Mouse (Mus musculus) C2C12 (cell line): ENCODE results near the gene Angptl2.

Experiments
- CEBPB ChIP-seq: IDR thresholded peaks from one replicate; pipeline ENCODE4 v1.6.1; 2011; ENCODE audit warnings: low read depth, mild to moderate bottlenecking, control low read depth, moderate library complexity
- CTCF ChIP-seq: IDR thresholded peaks from one replicate; pipeline ENCODE4 v1.5.1; 2011; ENCODE audit not compliant: control insufficient read depth, insufficient read depth, insufficient read length
- FOSL1 ChIP-seq: IDR thresholded peaks from one replicate; pipeline ENCODE4 v1.8.0; 2011; ENCODE audit warnings: mild to moderate bottlenecking, low read length; ENCODE audit not compliant: poor library complexity, insufficient read depth, severe bottlenecking
- MYOG ChIP-seq: IDR thresholded peaks from one replicate; pipeline ENCODE4 v1.6.1; 2011; ENCODE audit not compliant: control insufficient read depth, insufficient read length; ENCODE audit errors: extremely low read depth

DNA sequence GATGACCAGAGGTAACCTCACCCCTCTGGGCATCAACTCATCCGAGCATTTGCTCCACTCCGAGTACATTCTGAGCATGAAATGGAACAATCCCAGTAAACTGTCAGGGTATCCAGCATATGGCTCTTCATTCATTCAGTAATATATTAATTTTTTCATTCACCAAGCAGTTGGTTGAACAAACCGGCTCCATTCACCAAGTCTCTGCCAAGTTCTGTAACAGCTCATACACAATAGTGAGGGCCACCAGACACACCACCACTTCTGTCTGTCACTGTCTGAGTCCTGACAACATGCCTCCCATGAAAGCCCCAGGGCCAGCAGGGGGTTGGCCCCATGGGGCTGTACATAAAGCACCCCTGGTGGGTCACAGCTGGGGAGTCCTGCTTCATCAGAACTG, 25.9 kb upstream of the Angptl2 start:
- TF ChIP-seq CTCF (no peak), CEBPB (no peak), MYOG (no peak), FOSL1 (no peak)
